Mouse (Mus musculus): ENCODE measurements around the gene Pdzd7. TPM values are rescaled to one million over a fixed set of nuclear protein-coding genes. Genes with fewer than 3 reads are reported as not detected.

Pdzd7 gene
- polyA plus RNA-seq, 2 experiments: 0.26 to 0.85 TPM

- Histone ChIP-seq H3K27me3 (ENCODE audit: control insufficient read depth, insufficient read depth, low read length) (no peaks in the 10 kb centered on the region), H3K27ac (replicated peaks; ENCODE audit: low read depth, low read length) (peak overlapping the region; percentile 99), H3K9ac (ENCODE audit: low read depth, low read length, severe bottlenecking) (peak overlapping the region; percentile 80), H3K4me1 (ENCODE audit: control insufficient read depth, insufficient read depth, low read length) (peaks cover 52% of the 10 kb centered on the region), H3K9me3 (ENCODE audit: control insufficient read depth, low read length) (no peaks in the 10 kb centered on the region), H3K4me3 (replicated peaks; ENCODE audit: low read length) (peak overlapping the region; percentile 73), H3K36me3 (ENCODE audit: control insufficient read depth, insufficient read depth, low read length) (peaks cover 21% of the 10 kb centered on the region), H3K4me2 (replicated peaks; ENCODE audit: low read depth, low read length, severe bottlenecking) (peak overlapping the region; percentile 96)
- peak; percentile 67 for ATAC-seq (ENCODE audit: low FRiP score, low read depth)
- DNase-seq (ENCODE audit: low spot score): peak; percentile 70
- 0 out of 2 replicates have a peak, but pooled peaks have one; percentile 46 for TF ChIP-seq POLR2A (IDR thresholded peaks at IDR 0.05; ENCODE audit: borderline replicate concordance, extremely low read depth, insufficient read depth, insufficient read length)
- 3% methylated on average over 25 of the region's 48 CpGs for WGBS
Observed at GRCm38 (mm10) chr19:45017909-45018308, 27.6 kb downstream of the Pdzd7 start.

DNA sequence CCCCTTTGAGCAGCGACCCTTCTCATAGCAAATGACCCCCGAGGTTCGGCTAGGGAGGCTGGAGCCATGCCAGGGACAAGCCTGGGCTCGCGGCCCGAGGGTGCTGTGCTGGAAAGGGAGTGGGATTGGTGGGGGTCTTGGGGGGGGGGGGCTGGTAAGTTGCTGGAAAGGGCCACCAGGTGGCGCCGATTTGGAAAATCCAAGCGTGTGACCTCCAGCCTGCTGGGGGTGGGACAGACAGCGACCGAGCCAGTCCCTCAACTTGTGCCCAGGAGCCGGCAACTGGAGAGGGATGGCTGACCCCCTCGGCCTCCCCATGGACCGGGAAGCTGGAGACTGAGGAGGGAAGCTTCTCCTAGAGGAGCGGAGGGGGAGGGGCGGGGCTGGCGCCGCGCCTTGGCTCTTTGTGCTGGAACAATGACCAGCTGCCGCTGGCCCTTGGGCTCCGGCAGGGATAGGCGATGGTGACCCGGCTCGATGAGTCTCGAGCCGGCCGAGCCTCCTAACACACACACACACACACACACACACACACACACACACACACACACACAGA, 28.2 kb downstream of the Pdzd7 start:
- 0% methylated on average over 15 of the region's 27 CpGs for WGBS
- Histone ChIP-seq H3K4me2 (replicated peaks; ENCODE audit: low read depth, low read length, severe bottlenecking) (peak overlapping the region; percentile 96), H3K9me3 (ENCODE audit: control insufficient read depth, low read length) (no peaks in the 10 kb centered on the region), H3K4me1 (ENCODE audit: control insufficient read depth, insufficient read depth, low read length) (peaks cover 52% of the 10 kb centered on the region), H3K36me3 (ENCODE audit: control insufficient read depth, insufficient read depth, low read length) (peaks cover 15% of the 10 kb centered on the region), H3K9ac (ENCODE audit: low read depth, low read length, severe bottlenecking) (peak overlapping the region; percentile 80), H3K4me3 (replicated peaks; ENCODE audit: low read length) (peak overlapping the region; percentile 73), H3K27me3 (ENCODE audit: control insufficient read depth, insufficient read depth, low read length) (no peaks in the 10 kb centered on the region), H3K27ac (replicated peaks; ENCODE audit: low read depth, low read length) (peak overlapping the region; percentile 99)
- DNase-seq (ENCODE audit: low spot score) (peak; percentile 84), ATAC-seq (ENCODE audit: low FRiP score, low read depth) (peak; percentile 11)
- TF ChIP-seq POLR2A (IDR thresholded peaks at IDR 0.05; ENCODE audit: borderline replicate concordance, extremely low read depth, insufficient read depth, insufficient read length): 0 out of 2 replicates have a peak, but pooled peaks have one; percentile 34

DNA sequence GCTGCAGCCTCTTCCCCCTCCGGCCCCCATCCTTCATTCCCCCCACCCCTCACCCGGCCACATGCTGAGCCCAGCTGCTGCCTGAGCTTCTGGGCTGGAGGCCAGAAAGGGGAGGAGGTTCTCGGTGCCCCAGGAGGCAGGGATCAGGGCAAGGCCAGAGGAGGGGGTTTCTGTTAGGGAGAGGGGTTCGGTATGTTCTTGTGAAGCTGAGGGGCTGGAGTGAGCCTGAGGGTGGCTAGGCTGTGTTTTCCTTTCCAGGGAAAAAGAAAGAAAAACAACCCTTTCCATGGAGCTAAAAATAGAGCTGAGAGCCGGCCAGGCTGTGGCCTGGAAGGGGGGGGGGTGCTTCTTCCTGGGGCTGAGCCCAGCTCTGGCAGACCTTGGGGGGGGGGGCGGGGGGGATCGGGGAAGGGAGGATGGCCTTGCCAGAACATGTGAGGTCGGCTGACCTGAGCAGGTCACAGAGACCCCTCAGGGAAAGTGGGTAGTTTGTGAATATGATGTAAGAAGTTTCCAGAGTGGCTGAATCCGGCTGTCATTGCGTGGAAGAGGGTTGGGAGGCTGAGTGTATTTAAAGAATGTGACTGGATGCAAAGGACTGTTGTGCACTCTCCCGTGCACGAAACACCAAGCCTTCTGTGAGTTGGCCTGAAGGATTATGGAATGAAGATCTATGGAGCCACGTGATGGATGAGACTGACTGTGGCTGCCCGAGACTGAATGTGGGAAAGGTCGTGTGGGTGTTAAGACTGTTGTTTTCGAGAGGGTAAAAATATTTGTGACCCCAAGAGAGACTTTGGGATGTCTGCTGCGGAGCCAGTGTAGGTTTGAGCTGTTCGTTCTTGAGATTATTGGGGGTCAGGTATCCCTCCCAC, 28.9 kb downstream of the Pdzd7 start:
- Histone ChIP-seq H3K9me3 (ENCODE audit: control insufficient read depth, low read length) (no peaks in the 10 kb centered on the region), H3K4me3 (replicated peaks; ENCODE audit: low read length) (peak overlapping the region; percentile 73), H3K27ac (replicated peaks; ENCODE audit: low read depth, low read length) (peak overlapping the region; percentile 99), H3K9ac (ENCODE audit: low read depth, low read length, severe bottlenecking) (peak overlapping the region; percentile 80), H3K4me2 (replicated peaks; ENCODE audit: low read depth, low read length, severe bottlenecking) (peak overlapping the region; percentile 96), H3K4me1 (ENCODE audit: control insufficient read depth, insufficient read depth, low read length) (peaks cover 52% of the 10 kb centered on the region), H3K36me3 (ENCODE audit: control insufficient read depth, insufficient read depth, low read length) (peaks cover 14% of the 10 kb centered on the region), H3K27me3 (ENCODE audit: control insufficient read depth, insufficient read depth, low read length) (no peaks in the 10 kb centered on the region)
- WGBS: under 1% methylated on average over 17 of the region's 18 CpGs
- DNase-seq (ENCODE audit: low spot score): peak; percentile 86
- no peak for TF ChIP-seq POLR2A (IDR thresholded peaks at IDR 0.05; ENCODE audit: borderline replicate concordance, extremely low read depth, insufficient read depth, insufficient read length)
- ATAC-seq (ENCODE audit: low FRiP score, low read depth): peak; percentile 60

GRCm38 (mm10) chr19:45015518-45016281, 29.8 kb downstream of the Pdzd7 start:
- no peak for TF ChIP-seq POLR2A (IDR thresholded peaks at IDR 0.05; ENCODE audit: borderline replicate concordance, extremely low read depth, insufficient read depth, insufficient read length)
- Histone ChIP-seq H3K4me2 (replicated peaks; ENCODE audit: low read depth, low read length, severe bottlenecking) (peak overlapping the region; percentile 96), H3K27ac (replicated peaks; ENCODE audit: low read depth, low read length) (peak overlapping the region; percentile 99), H3K4me1 (ENCODE audit: control insufficient read depth, insufficient read depth, low read length) (peaks cover 44% of the 10 kb centered on the region), H3K27me3 (ENCODE audit: control insufficient read depth, insufficient read depth, low read length) (no peaks in the 10 kb centered on the region), H3K36me3 (ENCODE audit: control insufficient read depth, insufficient read depth, low read length) (peaks cover 15% of the 10 kb centered on the region), H3K9me3 (ENCODE audit: control insufficient read depth, low read length) (no peaks in the 10 kb centered on the region), H3K9ac (ENCODE audit: low read depth, low read length, severe bottlenecking) (peak overlapping the region; percentile 58), H3K4me3 (replicated peaks; ENCODE audit: low read length) (peak overlapping the region; percentile 73)
- ATAC-seq (ENCODE audit: low FRiP score, low read depth) (peak; percentile 10; the same call in 1 of the 2 replicates), DNase-seq (ENCODE audit: low spot score) (peak; percentile 58)
- WGBS: under 1% methylated on average over 31 of the region's 34 CpGs

DNA sequence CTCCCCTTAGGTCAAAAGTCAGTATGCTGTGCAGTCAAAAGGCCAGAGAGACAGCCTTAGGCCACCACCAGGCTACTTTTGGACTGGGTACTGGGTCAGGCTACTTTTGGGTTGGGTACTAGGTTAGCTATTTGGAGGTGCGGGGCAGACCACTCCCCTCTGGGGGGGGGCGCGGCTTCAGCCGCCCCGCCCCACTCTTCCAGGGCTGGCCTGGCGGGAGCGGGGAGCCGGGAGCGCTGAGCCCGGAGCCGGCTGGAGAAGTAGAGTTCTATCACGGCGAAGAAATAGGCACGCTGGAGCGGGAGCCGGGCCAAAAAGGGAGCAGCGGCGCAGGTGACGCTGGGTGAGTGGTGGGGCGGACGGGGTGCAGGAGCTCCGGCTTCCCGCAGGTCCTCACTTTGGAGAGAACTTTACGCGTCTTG, 30.5 kb downstream of the Pdzd7 start:
- DNase-seq (ENCODE audit: low spot score): no peak
- Histone ChIP-seq H3K27me3 (ENCODE audit: control insufficient read depth, insufficient read depth, low read length) (no peaks in the 10 kb centered on the region), H3K9me3 (ENCODE audit: control insufficient read depth, low read length) (no peaks in the 10 kb centered on the region), H3K27ac (replicated peaks; ENCODE audit: low read depth, low read length) (peak overlapping the region; percentile 99), H3K36me3 (ENCODE audit: control insufficient read depth, insufficient read depth, low read length) (peaks cover 21% of the 10 kb centered on the region), H3K9ac (ENCODE audit: low read depth, low read length, severe bottlenecking) (peak overlapping the region; percentile 58), H3K4me3 (replicated peaks; ENCODE audit: low read length) (peak overlapping the region; percentile 73), H3K4me1 (ENCODE audit: control insufficient read depth, insufficient read depth, low read length) (peaks cover 37% of the 10 kb centered on the region), H3K4me2 (replicated peaks; ENCODE audit: low read depth, low read length, severe bottlenecking) (peak overlapping the region; percentile 96)
- no peak for TF ChIP-seq POLR2A (IDR thresholded peaks at IDR 0.05; ENCODE audit: borderline replicate concordance, extremely low read depth, insufficient read depth, insufficient read length)
- ATAC-seq (ENCODE audit: low FRiP score, low read depth): peak; percentile 8; the same call in 1 of the 2 replicates
- under 1% methylated on average over 25 of the region's 25 CpGs for WGBS

All from limb, embryonic 14.5 days (tissue).